In the genomic region with DNA sequence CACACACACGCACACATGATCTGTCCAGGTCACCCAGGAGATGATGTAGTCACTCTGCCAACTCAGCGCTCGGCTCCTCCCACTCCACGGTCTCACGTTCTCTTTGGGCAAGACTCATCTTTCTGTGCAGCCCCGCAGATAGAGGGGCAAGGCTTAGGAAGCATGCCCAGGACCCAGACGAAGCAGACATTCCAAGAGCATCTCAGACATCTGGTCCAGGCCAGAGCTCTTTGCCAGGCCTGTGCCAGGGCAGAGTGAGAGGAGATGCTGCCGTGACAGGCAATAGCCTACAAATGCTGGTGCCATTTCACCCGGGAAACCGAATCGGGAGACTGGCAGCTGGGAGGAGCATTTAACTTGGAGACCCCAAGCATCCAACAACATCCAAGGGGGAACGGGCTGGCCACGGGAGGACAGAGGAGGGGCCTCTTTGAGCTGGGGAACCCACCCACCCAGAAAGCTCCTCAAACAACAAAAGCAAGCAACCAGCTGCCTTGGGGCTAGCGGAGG, we compare ENCODE assay signal across 8 mouse cellular contexts.
A peak's percentile ranks its signal among the peaks of the same experiment; 100 is the strongest.
DNase-seq lines count a peak whose midpoint lies in the region; ATAC-seq and TF ChIP-seq lines count a peak whose summit lies in the region.

No protein-coding gene starts in this region.

- no peaks in the 10 kb centered on the region for H3K9me3 ChIP-seq in kidney, embryonic 14.5 days (ENCODE audit: control insufficient read depth, low read length)
- no peaks in the 10 kb centered on the region for H3K9me3 ChIP-seq in forebrain, embryonic 10.5 days
- no peaks in the 10 kb centered on the region for H3K9me3 ChIP-seq in intestine, postnatal 0 days (ENCODE audit: control insufficient read depth)
- no peaks in the 10 kb centered on the region for H3K9me3 ChIP-seq in neural tube, embryonic 11.5 days (ENCODE audit: control insufficient read depth, low read length)

- DNase-seq in kidney, postnatal 10 days = no peak
- no peak for DNase-seq in forebrain, embryonic 10.5 days (ENCODE audit: extremely low spot score, low spot score)
- DNase-seq in neural tube, embryonic 11.5 days (ENCODE audit: low spot score) = peak; percentile 71
- DNase-seq in left cerebral cortex, adult 11 months (ENCODE audit: low spot score) = no peak
- no peak for DNase-seq in lung, postnatal 4 days
- no peak for DNase-seq in thymus, postnatal 25 days

- H3K9ac ChIP-seq in kidney, embryonic 14.5 days (ENCODE audit: low read depth, low read length) = 0 out of 2 replicates have a peak overlapping the region, but pooled peaks have one; percentile 7
- H3K9ac ChIP-seq in intestine, postnatal 0 days (ENCODE audit: low read depth, low read length) = no peak overlapping the region
- no peak overlapping the region for H3K9ac ChIP-seq in neural tube, embryonic 11.5 days (ENCODE audit: low read length)

- H3K4me2 ChIP-seq in kidney, embryonic 14.5 days (replicated peaks; ENCODE audit: low read depth, low read length) = peak overlapping the region; percentile 37
- peak overlapping the region; percentile 50 for H3K4me2 ChIP-seq in intestine, postnatal 0 days (replicated peaks; ENCODE audit: low read depth)
- 0 out of 2 replicates have a peak overlapping the region, but pooled peaks have one; percentile 0 for H3K4me2 ChIP-seq in neural tube, embryonic 11.5 days (ENCODE audit: low read depth)

- H3K4me1 ChIP-seq in kidney, embryonic 14.5 days (ENCODE audit: control insufficient read depth, insufficient read depth, low read length) = peaks cover 13% of the 10 kb centered on the region; the same call in 1 of the 2 replicates
- H3K4me1 ChIP-seq in forebrain, embryonic 10.5 days = peaks cover 22% of the 10 kb centered on the region
- H3K4me1 ChIP-seq in intestine, postnatal 0 days (replicated peaks; ENCODE audit: control insufficient read depth, insufficient read depth, low read length) = no peaks in the 10 kb centered on the region
- peaks cover 4% of the 10 kb centered on the region; the same call in 1 of the 2 replicates for H3K4me1 ChIP-seq in neural tube, embryonic 11.5 days (ENCODE audit: control insufficient read depth, insufficient read depth, low read length)

- no peaks in the 10 kb centered on the region for H3K36me3 ChIP-seq in kidney, embryonic 14.5 days (ENCODE audit: control insufficient read depth, insufficient read depth, low read length)
- H3K36me3 ChIP-seq in forebrain, embryonic 10.5 days (replicated peaks) = no peaks in the 10 kb centered on the region
- H3K36me3 ChIP-seq in intestine, postnatal 0 days (ENCODE audit: control insufficient read depth, insufficient read depth) = no peaks in the 10 kb centered on the region
- H3K36me3 ChIP-seq in neural tube, embryonic 11.5 days (ENCODE audit: control insufficient read depth, insufficient read depth, low read length) = no peaks in the 10 kb centered on the region

- no peak for TF ChIP-seq CTCF in intestine, postnatal 0 days (IDR thresholded peaks at IDR 0.05; ENCODE audit: low read depth)

- H3K27me3 ChIP-seq in kidney, embryonic 14.5 days (ENCODE audit: control insufficient read depth, insufficient read depth, low read length) = peaks cover 74% of the 10 kb centered on the region
- H3K27me3 ChIP-seq in forebrain, embryonic 10.5 days (ENCODE audit: poor library complexity, severe bottlenecking) = peaks cover 100% of the 10 kb centered on the region
- H3K27me3 ChIP-seq in intestine, postnatal 0 days (replicated peaks; ENCODE audit: control insufficient read depth, insufficient read depth, low read length) = 0 out of 2 replicates have a peak, but pooled peaks cover 7% of the 10 kb centered on the region
- peaks cover 79% of the 10 kb centered on the region for H3K27me3 ChIP-seq in neural tube, embryonic 11.5 days (ENCODE audit: control insufficient read depth, insufficient read depth, low read length)

- ATAC-seq in kidney, embryonic 14.5 days (ENCODE audit: low FRiP score, low TSS enrichment) = peak; percentile 61; the same call in 1 of the 2 replicates
- ATAC-seq in intestine, postnatal 0 days = no peak
- ATAC-seq in neural tube, embryonic 11.5 days (ENCODE audit: insufficient read depth, low FRiP score, low TSS enrichment) = peak; percentile 79

- H3K4me3 ChIP-seq in kidney, embryonic 14.5 days (ENCODE audit: low read length) = peak overlapping the region; percentile 23
- H3K4me3 ChIP-seq in forebrain, embryonic 10.5 days = peak overlapping the region; percentile 31
- H3K4me3 ChIP-seq in intestine, postnatal 0 days (ENCODE audit: low read depth, low read length) = no peak overlapping the region
- H3K4me3 ChIP-seq in neural tube, embryonic 11.5 days (ENCODE audit: low read depth, low read length) = no peak overlapping the region

- no peak overlapping the region for H3K27ac ChIP-seq in kidney, embryonic 14.5 days (ENCODE audit: low read depth, low read length)
- 0 out of 2 replicates have a peak overlapping the region, but pooled peaks have one; percentile 36 for H3K27ac ChIP-seq in forebrain, embryonic 10.5 days
- no peak overlapping the region for H3K27ac ChIP-seq in intestine, postnatal 0 days (ENCODE audit: low read depth, low read length)
- no peak overlapping the region for H3K27ac ChIP-seq in neural tube, embryonic 11.5 days (ENCODE audit: low read depth, low read length)

- 7% methylated on average over 14 of the region's 14 CpGs for WGBS in kidney, embryonic 14.5 days
- 17% methylated on average over 14 of the region's 14 CpGs for WGBS in forebrain, embryonic 10.5 days
- WGBS in intestine, postnatal 0 days = 19% methylated on average over 14 of the region's 14 CpGs
- WGBS in neural tube, embryonic 11.5 days = 8% methylated on average over 14 of the region's 14 CpGs

Comparison
In these comparisons a context has a peak if more than half of its experiments do, and no peak if none do; other contexts are left out.
1. H3K4me2 ChIP-seq: peak in every context shown above with its lines; median percentile 50 in intestine, postnatal 0 days; 37 in kidney, embryonic 14.5 days; 0 in neural tube, embryonic 11.5 days.
2. H3K4me3 ChIP-seq: peak in kidney, embryonic 14.5 days (single experiment) and forebrain, embryonic 10.5 days (single experiment); none in intestine, postnatal 0 days (single experiment) and neural tube, embryonic 11.5 days (single experiment).